Mouse (Mus musculus) right cerebral cortex, postnatal 10 days (tissue): ENCODE data around the gene Cic.
"Not testable (repeated sequence)": the region's sequence is repeated elsewhere in the genome, so short reads cannot be mapped to it uniquely, and the experiment has no call there.

ENCODE experiments used
- DNase-seq, 2 experiments: peaks; one replicate each; pipeline ENCODE4 v3.0.0; 2021; ENCODE audit warnings: low spot score in 2 of 2

The Cic gene

GRCm38 (mm10) chr7:25305956-25306613 is 38.6 kb downstream of the Cic start, which contains the start of gene Tmem145:
Gene Tmem145 (plus strand): TSS chr7:25306106.
- peak in 1 of 2 experiments; percentile 68 for DNase-seq

- no peak for DNase-seq
Measured at GRCm38 (mm10) chr7:25306614-25306996, 39.1 kb downstream of the Cic start.

- DNase-seq: no peak
Measured at GRCm38 (mm10) chr7:25308702-25309318, 41.3 kb downstream of the Cic start.

- DNase-seq: no peak
Measured at GRCm38 (mm10) chr7:25309425-25309824, 41.9 kb downstream of the Cic start.

GRCm38 (mm10) chr7:25311193-25311592 is 43.7 kb downstream of the Cic start:
- no peak for DNase-seq

- no peak for DNase-seq
Measured at GRCm38 (mm10) chr7:25313325-25313724, 45.8 kb downstream of the Cic start.

GRCm38 (mm10) chr7:25314606-25315305 is 47.3 kb downstream of the Cic start:
- DNase-seq: no peak

GRCm38 (mm10) chr7:25315306-25316041 is 48.0 kb downstream of the Cic start:
- peak; percentile 68 to 73 for DNase-seq

- DNase-seq: peak; percentile 98
Measured at GRCm38 (mm10) chr7:25316532-25317445, 49.3 kb downstream of the Cic start, which contains the start of gene Megf8. Gene Megf8 (plus strand): TSS chr7:25317164.

- peak in 1 of 2 experiments; percentile 57 for DNase-seq
Measured at GRCm38 (mm10) chr7:25317446-25317999, 50.0 kb downstream of the Cic start.

GRCm38 (mm10) chr7:25322058-25322484 is 54.6 kb downstream of the Cic start:
- no peak for DNase-seq

GRCm38 (mm10) chr7:25323219-25323618 is 55.7 kb downstream of the Cic start:
- no peak for DNase-seq

GRCm38 (mm10) chr7:25325431-25325830 is 57.9 kb downstream of the Cic start:
- DNase-seq: not testable (repeated sequence)

- no peak for DNase-seq
Measured at GRCm38 (mm10) chr7:25326233-25326632, 58.7 kb downstream of the Cic start.

GRCm38 (mm10) chr7:25333596-25334307 is 66.2 kb downstream of the Cic start:
- DNase-seq: peak; percentile 65 to 78

GRCm38 (mm10) chr7:25334472-25334871 is 67.0 kb downstream of the Cic start:
- DNase-seq: no peak

GRCm38 (mm10) chr7:25339329-25339728 is 71.8 kb downstream of the Cic start:
- no peak for DNase-seq

- peak in 1 of 2 experiments; percentile 85 for DNase-seq
Measured at GRCm38 (mm10) chr7:25341000-25341784, 73.7 kb downstream of the Cic start.
